Mouse (Mus musculus) MEL (cell line): ENCODE results near the gene Hectd1. TPM values are rescaled to one million over a fixed set of nuclear protein-coding genes. Genes with fewer than 3 reads are reported as not detected.

ENCODE experiments used
- DNase-seq: peaks from one replicate; pipeline ENCODE4 v3.0.0; 2011; ENCODE audit warnings: low read depth, low spot score
- H3K27ac ChIP-seq: 2 replicates; pipeline ENCODE4 v1.5.1; 2012; ENCODE audit warnings: low read depth, mild to moderate bottlenecking, control low read depth, low read length, moderate library complexity; ENCODE audit not compliant: control insufficient read depth
- H3K27me3 ChIP-seq, 2 experiments: fragments of 150-350 bp in 1 of 2; sonication (generic) in 1 of 2; 2 replicates each; pipeline ENCODE4 v1.6.1; 2012; ENCODE audit warnings: low read length in 2 of 2, mild to moderate bottlenecking in 2 of 2, improper control_type of control experiment in 1 of 2, moderate library complexity in 1 of 2; ENCODE audit not compliant: insufficient read depth in 2 of 2, control insufficient read depth in 1 of 2
- H3K36me3 ChIP-seq, 2 experiments: 2 replicates each; pipeline ENCODE4 v1.6.1; 2012 to 2014; ENCODE audit warnings: low read length in 2 of 2, improper control_type of control experiment in 1 of 2, inconsistent platforms in 1 of 2, mild to moderate bottlenecking in 1 of 2; ENCODE audit not compliant: insufficient read depth in 2 of 2, control insufficient read depth in 1 of 2
- H3K4me1 ChIP-seq, 2 experiments: fragments of 150-350 bp in 1 of 2; sonication (generic) in 1 of 2; 2 replicates each; pipeline ENCODE4 v1.6.1; 2012; ENCODE audit warnings: low read length in 2 of 2, improper control_type of control experiment in 1 of 2, mild to moderate bottlenecking in 1 of 2; ENCODE audit not compliant: insufficient read depth in 2 of 2, control insufficient read depth in 1 of 2
- H3K4me3 ChIP-seq, 2 experiments: fragments of 150-350 bp in 1 of 2; sonication (generic) in 1 of 2; 2 replicates each; pipeline ENCODE4 v1.5.1; 2012; ENCODE audit warnings: low read depth in 2 of 2, low read length in 2 of 2, mild to moderate bottlenecking in 2 of 2, moderate library complexity in 2 of 2, control low read depth in 1 of 2, improper control_type of control experiment in 1 of 2; ENCODE audit not compliant: control insufficient read depth in 1 of 2, insufficient read depth in 1 of 2
- H3K79me2 ChIP-seq: 2 replicates; pipeline ENCODE4 v1.6.1; 2012; ENCODE audit warnings: mild to moderate bottlenecking, low read length, moderate library complexity; ENCODE audit not compliant: control insufficient read depth, poor library complexity, insufficient read depth
- H3K9ac ChIP-seq: 2 replicates; pipeline ENCODE4 v1.6.1; 2012; ENCODE audit warnings: low read depth, mild to moderate bottlenecking, control low read depth, low read length, moderate library complexity; ENCODE audit not compliant: control insufficient read depth, poor library complexity, severe bottlenecking
- H3K9me3 ChIP-seq: fragments of 150-350 bp; sonication (generic); replicated peaks from 2 replicates; pipeline ENCODE4 v1.6.1; 2012; ENCODE audit warnings: mild to moderate bottlenecking, low read length, improper control_type of control experiment, moderate library complexity; ENCODE audit not compliant: insufficient read depth
- BHLHE40 ChIP-seq: IDR thresholded peaks from 2 replicates; pipeline ENCODE4 v1.6.1; 2012; ENCODE audit warnings: low read depth, mild to moderate bottlenecking, inconsistent platforms, low read length, improper control_type of control experiment, borderline replicate concordance
- CHD1 ChIP-seq: IDR thresholded peaks from 2 replicates; pipeline ENCODE4 v1.6.1; 2012; ENCODE audit warnings: low read depth, mild to moderate bottlenecking, inconsistent platforms, low read length, improper control_type of control experiment
- CHD2 ChIP-seq: IDR thresholded peaks from 2 replicates; pipeline ENCODE4 v1.6.1; 2011; ENCODE audit warnings: low read length, improper control_type of control experiment
- CTCF ChIP-seq, 3 experiments: IDR thresholded peaks in 2 of 3; conservative IDR thresholded peaks in 1 of 3; 2 replicates each; pipeline ENCODE4 v1.5.1; 2011 to 2012; ENCODE audit warnings: low read length in 3 of 3, low read depth in 2 of 3, mild to moderate bottlenecking in 2 of 3, improper control_type of control experiment in 1 of 3, inconsistent platforms in 1 of 3, mixed read lengths in 1 of 3, moderate library complexity in 1 of 3; ENCODE audit not compliant: control insufficient read depth in 1 of 3, insufficient read depth in 1 of 3, poor library complexity in 1 of 3, severe bottlenecking in 1 of 3
- E2F4 ChIP-seq: IDR thresholded peaks from 2 replicates; pipeline ENCODE4 v1.6.1; 2011; ENCODE audit warnings: low read depth, low read length, improper control_type of control experiment, borderline replicate concordance
- ELF1 ChIP-seq: IDR thresholded peaks from 2 replicates; pipeline ENCODE4 v1.6.1; 2014; ENCODE audit warnings: low read depth, mild to moderate bottlenecking, inconsistent platforms, low read length, improper control_type of control experiment, moderate library complexity
- EP300 ChIP-seq, 2 experiments: IDR thresholded peaks; 2 replicates each; pipeline ENCODE4 v1.6.1; 2011; ENCODE audit warnings: improper control_type of control experiment in 2 of 2, low read length in 2 of 2, low read depth in 1 of 2, mild to moderate bottlenecking in 1 of 2
- ETS1 ChIP-seq: IDR thresholded peaks from 2 replicates; pipeline ENCODE4 v1.6.1; 2012; ENCODE audit warnings: low read depth, mild to moderate bottlenecking, inconsistent platforms, low read length, improper control_type of control experiment, moderate library complexity
- GABPA ChIP-seq: IDR thresholded peaks from 2 replicates; pipeline ENCODE4 v1.6.1; 2012; ENCODE audit warnings: low read depth, mild to moderate bottlenecking, inconsistent platforms, low read length, improper control_type of control experiment, moderate library complexity
- GATA1 ChIP-seq: IDR thresholded peaks from 2 replicates; pipeline ENCODE4 v1.6.1; 2011; ENCODE audit warnings: low read depth, low read length, improper control_type of control experiment
- KAT2A ChIP-seq: conservative IDR thresholded peaks from 2 replicates; pipeline ENCODE4 v1.6.1; 2012; ENCODE audit warnings: low read depth, low read length, improper control_type of control experiment, inconsistent platforms
- MAFK ChIP-seq: IDR thresholded peaks from 2 replicates; pipeline ENCODE4 v1.6.1; 2011; ENCODE audit warnings: low read depth, mild to moderate bottlenecking, low read length, improper control_type of control experiment, borderline replicate concordance
- MAX ChIP-seq: IDR thresholded peaks from 2 replicates; pipeline ENCODE4 v1.6.1; 2011; ENCODE audit warnings: low read length, improper control_type of control experiment
- MAZ ChIP-seq: IDR thresholded peaks from 2 replicates; pipeline ENCODE4 v1.6.1; 2012; ENCODE audit warnings: low read depth, mild to moderate bottlenecking, inconsistent platforms, low read length, improper control_type of control experiment
- MEF2A ChIP-seq: IDR thresholded peaks from 2 replicates; pipeline ENCODE4 v1.6.1; 2014; ENCODE audit warnings: low read depth, mild to moderate bottlenecking, inconsistent platforms, low read length, improper control_type of control experiment; ENCODE audit not compliant: poor library complexity, insufficient replicate concordance, severe bottlenecking; ENCODE audit errors: extremely low read depth
- MYB ChIP-seq: IDR thresholded peaks from 2 replicates; pipeline ENCODE4 v1.6.1; 2011; ENCODE audit warnings: mild to moderate bottlenecking, low read depth, low read length, improper control_type of control experiment
- MYC ChIP-seq: IDR thresholded peaks from 2 replicates; pipeline ENCODE4 v1.6.1; 2011; ENCODE audit warnings: low read depth, mild to moderate bottlenecking, low read length, improper control_type of control experiment, moderate library complexity
- NELFE ChIP-seq: IDR thresholded peaks from 2 replicates; pipeline ENCODE4 v1.6.1; 2011; ENCODE audit warnings: low read depth, low read length, improper control_type of control experiment
- NRF1 ChIP-seq: IDR thresholded peaks from 2 replicates; pipeline ENCODE4 v1.6.1; 2014; ENCODE audit warnings: low read depth, mild to moderate bottlenecking, inconsistent platforms, low read length, improper control_type of control experiment, moderate library complexity; ENCODE audit not compliant: poor library complexity, insufficient read depth, severe bottlenecking
- POLR2A ChIP-seq, 2 experiments: IDR thresholded peaks; 2 replicates each; pipeline ENCODE4 v1.6.1; 2011 to 2012; ENCODE audit warnings: low read length in 2 of 2, mild to moderate bottlenecking in 2 of 2, control low read depth in 1 of 2, improper control_type of control experiment in 1 of 2, low read depth in 1 of 2, moderate library complexity in 1 of 2; ENCODE audit not compliant: control insufficient read depth in 1 of 2, insufficient read depth in 1 of 2, poor library complexity in 1 of 2
- POLR2AphosphoS2 ChIP-seq: IDR thresholded peaks from 2 replicates; pipeline ENCODE4 v1.6.1; 2011; ENCODE audit warnings: low read length, improper control_type of control experiment
- POLR2AphosphoS5 ChIP-seq: IDR thresholded peaks from 2 replicates; pipeline ENCODE4 v1.6.1; 2012; ENCODE audit warnings: low read depth, borderline replicate concordance, mild to moderate bottlenecking, inconsistent platforms, low read length, moderate library complexity, mixed read lengths
- RAD21 ChIP-seq: IDR thresholded peaks from 2 replicates; pipeline ENCODE4 v1.6.1; 2011; ENCODE audit warnings: mild to moderate bottlenecking, low read depth, low read length, improper control_type of control experiment
- RCOR1 ChIP-seq: IDR thresholded peaks from 2 replicates; pipeline ENCODE4 v1.6.1; 2012; ENCODE audit warnings: low read depth, mild to moderate bottlenecking, inconsistent platforms, low read length, improper control_type of control experiment
- SIN3A ChIP-seq: IDR thresholded peaks from 2 replicates; pipeline ENCODE4 v1.6.1; 2012; ENCODE audit warnings: low read length, improper control_type of control experiment, inconsistent platforms
- SMC3 ChIP-seq: IDR thresholded peaks from 2 replicates; pipeline ENCODE4 v1.6.1; 2011; ENCODE audit warnings: low read depth, low read length, improper control_type of control experiment
- TAL1 ChIP-seq: IDR thresholded peaks from 2 replicates; pipeline ENCODE4 v1.6.1; 2012; ENCODE audit warnings: mild to moderate bottlenecking, inconsistent platforms, low read length, moderate library complexity, mixed read lengths
- TBP ChIP-seq: IDR thresholded peaks from 2 replicates; pipeline ENCODE4 v1.8.0; 2011; ENCODE audit warnings: low read depth, low read length, improper control_type of control experiment
- TCF12 ChIP-seq: IDR thresholded peaks from 2 replicates; pipeline ENCODE4 v1.6.1; 2014; ENCODE audit warnings: low read depth, mild to moderate bottlenecking, inconsistent platforms, low read length, improper control_type of control experiment, moderate library complexity
- USF1 ChIP-seq: IDR thresholded peaks from 2 replicates; pipeline ENCODE4 v1.6.1; 2014; ENCODE audit warnings: low read depth, mild to moderate bottlenecking, inconsistent platforms, low read length, improper control_type of control experiment, moderate library complexity
- USF2 ChIP-seq, 2 experiments: IDR thresholded peaks; 2 replicates each; pipeline ENCODE4 v1.6.1; 2011 to 2012; ENCODE audit warnings: improper control_type of control experiment in 2 of 2, low read length in 2 of 2, borderline replicate concordance in 1 of 2, inconsistent platforms in 1 of 2, low read depth in 1 of 2, mild to moderate bottlenecking in 1 of 2; ENCODE audit not compliant: insufficient read depth in 1 of 2
- ZC3H11A ChIP-seq: IDR thresholded peaks from 2 replicates; pipeline ENCODE4 v1.6.1; 2012; ENCODE audit warnings: low read depth, mild to moderate bottlenecking, inconsistent platforms, low read length, improper control_type of control experiment
- ZKSCAN1 ChIP-seq: IDR thresholded peaks from 2 replicates; pipeline ENCODE4 v1.6.1; 2012; ENCODE audit warnings: low read depth, mild to moderate bottlenecking, inconsistent platforms, low read length, improper control_type of control experiment, moderate library complexity
- ZMIZ1 ChIP-seq: IDR thresholded peaks from 2 replicates; pipeline ENCODE4 v1.6.1; 2012; ENCODE audit warnings: low read depth, mild to moderate bottlenecking, inconsistent platforms, low read length, improper control_type of control experiment, moderate library complexity
- ZNF384 ChIP-seq: IDR thresholded peaks from 2 replicates; pipeline ENCODE4 v1.6.1; 2012; ENCODE audit warnings: low read depth, mild to moderate bottlenecking, inconsistent platforms, low read length, improper control_type of control experiment
- polyA plus RNA-seq, 2 experiments: library from polyadenylated mRNA; stranded (reverse) in 1 of 2; unstranded in 1 of 2; fragments of >175 nt in 1 of 2; fragments of >200 nt in 1 of 2; gene quantifications; 2 replicates each; pipeline versions ENCODE4 v1.2.1 to v1.2.4; 2012; ENCODE audit warnings: low replicate concordance in 2 of 2, low read depth in 1 of 2; ENCODE audit not compliant: insufficient read length in 2 of 2, insufficient read depth in 1 of 2, missing spikeins in 1 of 2
- total RNA-seq: library from RNA; depleted of rRNA; stranded (reverse); fragments of 300-350 nt; gene quantifications from 2 replicates; pipeline ENCODE4 v1.2.3, GENCODE M21; 2012

Gene Hectd1
- total and polyA plus RNA-seq, 3 experiments = 55.2 to 248 (median 72.0) TPM

GRCm38 (mm10) chr12:51843576-51844520, 14.5 kb upstream of the Hectd1 start:
- Histone ChIP-seq H3K79me2 (no peaks in the 10 kb centered on the region; the same call in 1 of the 2 replicates), H3K4me3 (peak overlapping the region; percentile 70 to 79), H3K9me3 (no peaks in the 10 kb centered on the region), H3K36me3 (peaks cover 0 to 38% of the 10 kb centered on the region in 2 experiments; a peak in 2 of 4 replicates), H3K27ac (peak overlapping the region; percentile 93), H3K4me1 (peaks cover 14 to 27% of the 10 kb centered on the region in 2 experiments), H3K9ac (peak overlapping the region; percentile 83), H3K27me3 (no peaks in the 10 kb centered on the region)
- DNase-seq = peak; percentile 65
- TF ChIP-seq RAD21 (no peak), SIN3A (no peak), ETS1 (peak; percentile 53), GABPA (no peak), E2F4 (no peak), ZC3H11A (no peak), ELF1 (0 out of 2 replicates have a peak, but pooled peaks have one; percentile 30), MAFK (no peak), GATA1 (peak; percentile 63), MYB (no peak), BHLHE40 (peak; percentile 47; the same call in 1 of the 2 replicates), USF2 (IDR thresholded peaks at IDR 0.05; ENCODE audit: borderline replicate concordance in 1 of 2, insufficient read depth in 1 of 2, low read depth in 1 of 2, low read length in 2 of 2) (no peak), CTCF (IDR thresholded peaks at IDR 0.05 in 2 of 3, conservative IDR thresholded peaks at IDR 0.05 in 1 of 3; ENCODE audit: control insufficient read depth in 1 of 3, insufficient read depth in 1 of 3, low read depth in 2 of 3, low read length in 3 of 3, poor library complexity in 1 of 3, severe bottlenecking in 1 of 3) (no peak), SMC3 (no peak), POLR2A (IDR thresholded peaks at IDR 0.05; ENCODE audit: control insufficient read depth in 1 of 2, insufficient read depth in 1 of 2, low read depth in 1 of 2, low read length in 2 of 2, poor library complexity in 1 of 2) (no peak), CHD2 (peak; percentile 25; the same call in 1 of the 2 replicates), RCOR1 (0 out of 2 replicates have a peak, but pooled peaks have one; percentile 31), TAL1 (no peak), NELFE (no peak), TBP (no peak), TCF12 (0 out of 2 replicates have a peak, but pooled peaks have one; percentile 17), ZNF384 (peak; percentile 36; the same call in 1 of the 2 replicates), MEF2A (no peak), POLR2AphosphoS5 (no peak), MAX (no peak), NRF1 (no peak), KAT2A (no peak), EP300 (IDR thresholded peaks at IDR 0.05; ENCODE audit: low read depth in 1 of 2, low read length in 2 of 2) (peak; percentile 45 to 59; a peak in 3 of 4 replicates), MAZ (no peak), ZKSCAN1 (no peak), ZMIZ1 (no peak), CHD1 (no peak; the same call in 1 of the 2 replicates), USF1 (no peak), MYC (0 out of 2 replicates have a peak, but pooled peaks have one; percentile 42), POLR2AphosphoS2 (no peak)
